Mouse (Mus musculus): ENCODE measurements around the gene Zfp423. TPM values are rescaled to one million over a fixed set of nuclear protein-coding genes. Genes with fewer than 3 reads are reported as not detected.

Zfp423 gene
- total RNA-seq, 2 experiments from 2014 or later, result 28.3 to 34.8 TPM

GRCm38 (mm10) chr8:87715731-87716682 is 243.4 kb downstream of the Zfp423 start:
- peak; percentile 84 for DNase-seq
- intact Hi-C loops (cut with DNase I), result loop anchor here (5.0 to 10.0 kb wide), 2 partner anchors 241 to 299 kb away; partner anchors contain the start of gene Zfp423

- intact Hi-C loops (cut with DNase I), result loop anchor here (10.0 kb wide), 1 partner anchor 301 kb away; no protein-coding TSS in a partner anchor
These were observed 245.4 kb downstream of the Zfp423 start for GRCm38 (mm10) chr8:87713946-87714345.

GRCm38 (mm10) chr8:87711955-87712354 is 247.4 kb downstream of the Zfp423 start:
- DNase-seq, result no peak
- intact Hi-C loops (cut with DNase I), result loop anchor here (10.0 kb wide), 1 partner anchor 303 kb away; no protein-coding TSS in a partner anchor

More at GRCm38 (mm10) chr8:87713946-87714345, 245.4 kb downstream of the Zfp423 start:
- peak; percentile 78 for DNase-seq

GRCm38 (mm10) chr8:87708127-87708637 is 251.2 kb downstream of the Zfp423 start:
- intact Hi-C loops (cut with DNase I), result no loop called here
- peak; percentile 75 for DNase-seq

- DNase-seq, result no peak
- intact Hi-C loops (cut with DNase I), result no loop called here
These were observed 252.2 kb downstream of the Zfp423 start for GRCm38 (mm10) chr8:87707176-87707575.

GRCm38 (mm10) chr8:87704756-87705155 is 254.6 kb downstream of the Zfp423 start:
- intact Hi-C loops (cut with DNase I), result loop anchor here (5.0 kb wide), 1 partner anchor 512 kb away; no protein-coding TSS in a partner anchor

GRCm38 (mm10) chr8:87702790-87703311 is 256.5 kb downstream of the Zfp423 start:
- intact Hi-C loops (cut with DNase I), result loop anchor here (5.0 kb wide), 1 partner anchor 511 kb away; no protein-coding TSS in a partner anchor
- DNase-seq, result peak; percentile 95

More at GRCm38 (mm10) chr8:87704756-87705155, 254.6 kb downstream of the Zfp423 start:
- DNase-seq, result no peak

- peak; percentile 95 for DNase-seq
- intact Hi-C loops (cut with DNase I), result loop anchor here (5.0 kb wide), 1 partner anchor 510 kb away; no protein-coding TSS in a partner anchor
These were observed 257.3 kb downstream of the Zfp423 start for GRCm38 (mm10) chr8:87702051-87702521.

- intact Hi-C loops (cut with DNase I), result loop anchor here (5.0 kb wide), 1 partner anchor 509 kb away; no protein-coding TSS in a partner anchor
- no peak for DNase-seq
These were observed 257.8 kb downstream of the Zfp423 start for GRCm38 (mm10) chr8:87701583-87701982.

GRCm38 (mm10) chr8:87700321-87700720 is 259.1 kb downstream of the Zfp423 start:
- no peak for DNase-seq
- intact Hi-C loops (cut with DNase I), result loop anchor here (5.0 kb wide), 1 partner anchor 508 kb away; no protein-coding TSS in a partner anchor

GRCm38 (mm10) chr8:87697127-87697526 is 262.3 kb downstream of the Zfp423 start:
- intact Hi-C loops (cut with DNase I), result no loop called here
- no peak for DNase-seq

GRCm38 (mm10) chr8:87693741-87694140 is 265.7 kb downstream of the Zfp423 start:
- no peak for DNase-seq
- intact Hi-C loops (cut with DNase I), result no loop called here

- intact Hi-C loops (cut with DNase I), result no loop called here
- DNase-seq, result peak; percentile 66
These were observed 269.0 kb downstream of the Zfp423 start for GRCm38 (mm10) chr8:87690100-87691095.

- DNase-seq, result peak; percentile 90
- intact Hi-C loops (cut with DNase I), result no loop called here
These were observed 270.2 kb downstream of the Zfp423 start for GRCm38 (mm10) chr8:87689192-87689591.

GRCm38 (mm10) chr8:87688348-87688747 is 271.0 kb downstream of the Zfp423 start:
- DNase-seq, result no peak
- intact Hi-C loops (cut with DNase I), result no loop called here

GRCm38 (mm10) chr8:87686986-87687698 is 272.3 kb downstream of the Zfp423 start:
- intact Hi-C loops (cut with DNase I), result no loop called here
- peak; percentile 93 for DNase-seq

- intact Hi-C loops (cut with DNase I), result no loop called here
- DNase-seq, result peak; percentile 78
These were observed 273.4 kb downstream of the Zfp423 start for GRCm38 (mm10) chr8:87686026-87686425.

- DNase-seq, result no peak
- intact Hi-C loops (cut with DNase I), result no loop called here
These were observed 274.0 kb downstream of the Zfp423 start for GRCm38 (mm10) chr8:87685392-87685791.

GRCm38 (mm10) chr8:87682066-87682465 is 277.3 kb downstream of the Zfp423 start:
- DNase-seq, result no peak
- intact Hi-C loops (cut with DNase I), result no loop called here
